Mouse (Mus musculus) MEL-GATA-1-ER (cell line): ENCODE data around the gene 4930402H24Rik.

ENCODE experiments used
- DNase-seq: peaks from one replicate; pipeline ENCODE4 v3.0.0-alpha.2; 2012; ENCODE audit warnings: low read depth; ENCODE audit errors: extremely low read depth

The 4930402H24Rik gene

DNA sequence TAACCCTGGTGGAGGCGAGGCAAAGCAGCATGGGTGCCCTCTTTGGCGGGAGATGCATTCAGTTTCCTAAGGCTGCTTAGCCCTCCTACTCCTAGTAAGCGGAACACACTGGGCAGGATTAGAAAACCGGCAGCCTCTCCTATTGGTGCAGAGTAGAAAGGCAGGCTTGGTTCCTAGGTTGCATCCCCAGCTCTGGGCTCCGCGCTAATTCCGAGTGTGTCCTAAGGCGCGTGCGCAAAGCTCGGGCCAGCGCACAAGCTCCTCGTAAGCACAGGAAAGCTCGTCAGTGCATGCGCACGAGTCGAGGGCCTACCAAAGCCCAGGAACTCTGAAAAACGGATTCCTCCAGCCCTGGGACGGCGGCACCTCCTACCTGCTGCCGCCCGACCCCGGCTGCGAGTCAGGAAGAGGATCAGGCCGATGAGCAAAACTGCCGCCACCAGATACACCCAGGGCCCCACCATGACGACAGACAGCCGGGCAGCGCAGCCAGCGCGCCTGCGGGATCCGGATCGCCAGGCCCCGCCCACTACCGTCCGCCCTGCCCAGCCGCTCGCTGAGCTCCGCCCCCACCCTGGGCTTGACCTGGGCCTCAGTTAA, 242.0 kb downstream of the 4930402H24Rik start, which contains the start of gene Ddrgk1:
Gene Ddrgk1, minus strand, starts transcription at position 558 of the 600 bp plus-strand sequence.
- DNase-seq: peak; percentile 95

DNA sequence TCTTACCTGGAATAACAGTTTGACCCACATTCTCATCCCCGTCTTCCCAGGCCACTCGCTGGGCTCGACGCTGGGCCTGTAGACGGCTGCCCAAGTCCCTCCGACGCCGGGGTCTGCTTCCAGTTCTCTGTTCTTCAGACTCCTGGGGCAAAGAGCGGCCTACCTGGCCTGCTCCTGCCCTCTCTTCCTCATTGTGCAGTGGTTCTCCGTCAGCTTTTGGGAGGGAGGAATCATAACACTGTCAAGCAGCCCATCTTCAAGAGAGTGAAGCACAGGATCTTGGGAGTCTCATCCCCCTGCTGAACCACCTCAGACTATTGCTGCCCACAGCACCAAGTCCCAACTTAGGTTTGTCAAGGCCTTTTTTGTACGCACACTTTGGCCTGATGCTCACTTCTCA, 242.9 kb downstream of the 4930402H24Rik start:
- no peak for DNase-seq

DNA sequence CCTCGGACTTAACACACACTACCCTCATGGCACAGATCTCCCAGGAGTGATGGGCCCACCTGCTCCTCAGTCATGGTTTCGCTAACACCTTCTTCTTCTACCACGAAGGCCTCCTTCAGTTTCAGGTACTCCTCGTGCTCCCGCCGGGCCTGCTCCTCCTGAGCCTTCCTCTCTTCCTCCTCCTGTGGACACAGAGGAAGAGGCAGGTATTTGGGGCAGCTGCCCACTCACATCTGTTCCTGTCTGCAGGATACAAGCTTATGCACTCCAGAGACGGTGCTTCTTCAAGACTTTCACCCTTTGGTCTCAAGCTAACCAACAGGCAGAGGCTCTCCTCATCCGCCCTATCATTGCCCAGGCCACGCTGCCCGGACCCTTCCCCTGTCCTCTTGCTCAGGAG, 247.7 kb downstream of the 4930402H24Rik start:
- DNase-seq: no peak

DNA sequence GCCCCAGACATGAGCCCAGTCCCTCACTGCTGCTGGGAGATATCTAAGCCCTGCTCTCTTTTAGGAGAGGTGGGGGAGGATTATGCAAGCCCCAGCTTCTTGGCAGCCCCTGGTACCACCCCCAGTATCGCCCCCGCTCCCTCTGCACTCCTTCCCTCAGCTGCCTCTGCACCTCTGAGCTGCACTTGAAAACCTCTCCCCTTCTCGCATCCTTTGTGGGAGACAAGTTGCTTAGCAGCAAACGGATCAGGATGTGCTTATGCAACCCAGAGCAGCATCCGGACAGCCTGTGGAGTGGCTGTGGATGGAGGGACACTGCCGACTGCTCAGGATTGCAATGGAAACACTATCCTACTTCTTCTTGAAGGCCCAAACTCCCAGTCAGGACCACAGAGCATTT, 248.7 kb downstream of the 4930402H24Rik start:
- DNase-seq: no peak

DNA sequence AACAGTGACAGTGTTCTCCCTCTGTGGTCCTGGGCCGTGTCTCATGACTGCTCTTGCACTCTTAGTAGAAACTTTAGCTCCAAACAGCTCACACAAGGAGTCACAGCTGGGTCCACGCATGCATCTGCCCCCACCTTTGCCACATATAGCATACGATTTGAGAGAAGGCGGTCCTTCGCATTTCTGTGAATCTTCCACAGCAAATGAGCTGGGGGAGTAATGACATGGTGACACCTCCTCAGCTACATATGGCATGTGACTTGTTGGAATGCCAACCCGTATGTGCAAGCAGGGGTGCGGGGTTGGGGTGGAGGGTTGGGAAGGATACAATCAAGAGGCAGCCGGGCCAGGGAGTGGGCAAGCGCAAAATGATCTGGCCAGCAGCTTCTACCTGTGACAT, 249.7 kb downstream of the 4930402H24Rik start:
- DNase-seq: no peak
